Mouse (Mus musculus): Measurements from ENCODE around the gene Afap1l2.

Afap1l2 gene

GRCm38 (mm10) chr19:56939826-56940225 lies 68.2 kb downstream of the Afap1l2 start:
- ATAC-seq (ENCODE audit: low TSS enrichment), result 0 out of 2 replicates have a peak, but pooled peaks have one; percentile 31

- no peak for ATAC-seq (ENCODE audit: low TSS enrichment)
Observed at GRCm38 (mm10) chr19:56937911-56938310, 70.1 kb downstream of the Afap1l2 start.

GRCm38 (mm10) chr19:56936253-56936652 lies 71.8 kb downstream of the Afap1l2 start:
- no peak for ATAC-seq (ENCODE audit: low TSS enrichment)

GRCm38 (mm10) chr19:56935777-56936176 lies 72.3 kb downstream of the Afap1l2 start:
- ATAC-seq (ENCODE audit: low TSS enrichment), result no peak

- no peak for ATAC-seq (ENCODE audit: low TSS enrichment)
Observed at GRCm38 (mm10) chr19:56935111-56935510, 72.9 kb downstream of the Afap1l2 start.

GRCm38 (mm10) chr19:56933800-56934199 lies 74.2 kb downstream of the Afap1l2 start:
- ATAC-seq (ENCODE audit: low TSS enrichment), result no peak

GRCm38 (mm10) chr19:56930029-56930428 lies 78.0 kb downstream of the Afap1l2 start:
- ATAC-seq (ENCODE audit: low TSS enrichment), result no peak

GRCm38 (mm10) chr19:56929392-56929791 lies 78.6 kb downstream of the Afap1l2 start:
- ATAC-seq (ENCODE audit: low TSS enrichment), result no peak

- ATAC-seq (ENCODE audit: low TSS enrichment), result no peak
Observed at GRCm38 (mm10) chr19:56921744-56922143, 86.3 kb downstream of the Afap1l2 start.

- ATAC-seq (ENCODE audit: low TSS enrichment), result no peak
Observed at GRCm38 (mm10) chr19:56920232-56920631, 87.8 kb downstream of the Afap1l2 start.

GRCm38 (mm10) chr19:56919628-56920027 lies 88.4 kb downstream of the Afap1l2 start:
- ATAC-seq (ENCODE audit: low TSS enrichment), result peak; percentile 89

GRCm38 (mm10) chr19:56915084-56915483 lies 92.9 kb downstream of the Afap1l2 start:
- no peak for ATAC-seq (ENCODE audit: low TSS enrichment)

- ATAC-seq (ENCODE audit: low TSS enrichment), result no peak
Observed at GRCm38 (mm10) chr19:56914658-56915057, 93.4 kb downstream of the Afap1l2 start.

- no peak for ATAC-seq (ENCODE audit: low TSS enrichment)
Observed at GRCm38 (mm10) chr19:56913761-56914160, 94.3 kb downstream of the Afap1l2 start.

- no peak for ATAC-seq (ENCODE audit: low TSS enrichment)
Observed at GRCm38 (mm10) chr19:56910561-56910960, 97.5 kb downstream of the Afap1l2 start.

- peak; percentile 94 for ATAC-seq (ENCODE audit: low TSS enrichment)
Observed at GRCm38 (mm10) chr19:56908472-56909270, 99.4 kb downstream of the Afap1l2 start.

- no peak for ATAC-seq (ENCODE audit: low TSS enrichment)
Observed at GRCm38 (mm10) chr19:56907850-56908249, 100.2 kb downstream of the Afap1l2 start.

- no peak for ATAC-seq (ENCODE audit: low TSS enrichment)
Observed at GRCm38 (mm10) chr19:56905395-56905794, 102.6 kb downstream of the Afap1l2 start.

GRCm38 (mm10) chr19:56904095-56904494 lies 103.9 kb downstream of the Afap1l2 start:
- no peak for ATAC-seq (ENCODE audit: low TSS enrichment)

GRCm38 (mm10) chr19:56897654-56898053 lies 110.4 kb downstream of the Afap1l2 start:
- no peak for ATAC-seq (ENCODE audit: low TSS enrichment)

- ATAC-seq (ENCODE audit: low TSS enrichment), result no peak
Observed at GRCm38 (mm10) chr19:56893326-56893725, 114.7 kb downstream of the Afap1l2 start.

- no peak for ATAC-seq (ENCODE audit: low TSS enrichment)
Observed at GRCm38 (mm10) chr19:56892586-56892985, 115.4 kb downstream of the Afap1l2 start.

- no peak for ATAC-seq (ENCODE audit: low TSS enrichment)
Observed at GRCm38 (mm10) chr19:56891438-56891837, 116.6 kb downstream of the Afap1l2 start.

GRCm38 (mm10) chr19:56888654-56889053 lies 119.4 kb downstream of the Afap1l2 start:
- ATAC-seq (ENCODE audit: low TSS enrichment), result no peak

Data from frontal cortex, adult (tissue).